7 mouse cellular contexts compared by ENCODE assay signal in genomic region chr12:108792152-108792545, GRCm38 (mm10). TPM values are rescaled to one million over a fixed set of nuclear protein-coding genes. Genes with fewer than 3 reads are reported as not detected.
DNase-seq lines count a peak whose midpoint lies in the region; ATAC-seq lines count a peak whose summit lies in the region.

No protein-coding gene starts in this region.

- no peaks in the 10 kb centered on the region for H3K27me3 ChIP-seq in intestine, embryonic 14.5 days (replicated peaks; ENCODE audit: control insufficient read depth, insufficient read depth, low read length)
- no peaks in the 10 kb centered on the region for H3K27me3 ChIP-seq in midbrain, embryonic 11.5 days (ENCODE audit: control insufficient read depth, insufficient read depth, low read length)

- no peaks in the 10 kb centered on the region for H3K36me3 ChIP-seq in intestine, embryonic 14.5 days (ENCODE audit: control insufficient read depth, insufficient read depth, low read length)
- no peaks in the 10 kb centered on the region for H3K36me3 ChIP-seq in midbrain, embryonic 11.5 days (ENCODE audit: control insufficient read depth, insufficient read depth, low read length)

- intact Hi-C loops in left cerebral cortex, postnatal 4 days (cut with DNase I), result no loop called here

- no peaks in the 10 kb centered on the region for H3K9me3 ChIP-seq in intestine, embryonic 14.5 days (ENCODE audit: control insufficient read depth, low read length)
- no peaks in the 10 kb centered on the region for H3K9me3 ChIP-seq in midbrain, embryonic 11.5 days (ENCODE audit: control insufficient read depth, low read length)

- H3K9ac ChIP-seq in intestine, embryonic 14.5 days (ENCODE audit: low read length), result peak overlapping the region; percentile 87
- H3K9ac ChIP-seq in midbrain, embryonic 11.5 days (ENCODE audit: low read length), result peak overlapping the region; percentile 88

- under 1% methylated on average over 52 of the region's 52 CpGs for WGBS in intestine, embryonic 14.5 days
- WGBS in midbrain, embryonic 11.5 days, result under 1% methylated on average over 52 of the region's 52 CpGs

- peaks cover 17% of the 10 kb centered on the region for H3K4me1 ChIP-seq in intestine, embryonic 14.5 days (replicated peaks; ENCODE audit: control insufficient read depth, insufficient read depth, low read length)
- peaks cover 10% of the 10 kb centered on the region for H3K4me1 ChIP-seq in midbrain, embryonic 11.5 days (ENCODE audit: control insufficient read depth, insufficient read depth, low read length)

- peak; percentile 40 for ATAC-seq in common myeloid progenitor, adult 5-6 weeks (replicated peaks; ENCODE audit: low read depth, poor library complexity, severe bottlenecking)
- ATAC-seq in intestine, embryonic 14.5 days (replicated peaks; ENCODE audit: low FRiP score, low TSS enrichment, low read depth), result peak; percentile 42
- ATAC-seq in midbrain, embryonic 11.5 days (ENCODE audit: low FRiP score), result peak; percentile 47

- H3K4me3 ChIP-seq in intestine, embryonic 14.5 days (ENCODE audit: low read depth, low read length), result peak overlapping the region; percentile 99
- peak overlapping the region; percentile 98 for H3K4me3 ChIP-seq in midbrain, embryonic 11.5 days (ENCODE audit: low read depth, low read length)

- DNase-seq in adrenal gland, adult (ENCODE audit: inconsistent age in 2 of 2, low spot score in 1 of 2), result peak; percentile 84 to 91
- peak; percentile 59 to 74 for DNase-seq in gastrocnemius, adult 8-10 months (ENCODE audit: low spot score in 2 of 2)
- DNase-seq in intestine, embryonic 14.5 days (ENCODE audit: low spot score), result peak; percentile 90
- peak; percentile 85 for DNase-seq in left cerebral cortex, postnatal 4 days
- DNase-seq in midbrain, embryonic 11.5 days (ENCODE audit: low spot score, missing footprints), result peak; percentile 98
- DNase-seq in skeletal muscle tissue, adult 2 months (ENCODE audit: low read depth, low spot score), result peak; percentile 82

- peak overlapping the region; percentile 81 for H3K4me2 ChIP-seq in intestine, embryonic 14.5 days (ENCODE audit: low read length)
- H3K4me2 ChIP-seq in midbrain, embryonic 11.5 days, result peak overlapping the region; percentile 57

- H3K27ac ChIP-seq in intestine, embryonic 14.5 days (ENCODE audit: low read depth), result peak overlapping the region; percentile 98
- peak overlapping the region; percentile 93 for H3K27ac ChIP-seq in midbrain, embryonic 11.5 days (ENCODE audit: low read depth, low read length)

RNA-seq across cellular contexts. Expression of gene Yy1, which starts 0.6 kb away (rescaled TPM):
- total RNA-seq in common myeloid progenitor, adult 5-6 weeks (2017), result 65.9 and 74.4 TPM in 2 replicates
- 10 to 100 TPM; 26.6 to 33.0 (median 29.6) TPM for total RNA-seq in gastrocnemius, adult 8-10 months (2022)
- polyA plus RNA-seq in intestine, embryonic 14.5 days (2014; fragmentation: Nextera tagmentation; extraction: Ambion mirVana), result 18.4 and 20.5 TPM in 2 replicates
- total RNA-seq in left cerebral cortex, postnatal 4 days (2021), result 10 to 100 TPM; 53.1 to 55.5 TPM
- 19.0 and 19.5 TPM in 2 replicates for polyA plus RNA-seq in midbrain, embryonic 11.5 days (2014; fragmentation: Nextera tagmentation; extraction: Ambion mirVana)

RNA-seq across cellular contexts. Expression of gene Slc25a29, which starts 43.5 kb away (rescaled TPM):
- 0.78 TPM in 1 of 2 replicates, not detected in the other for total RNA-seq in common myeloid progenitor, adult 5-6 weeks (2017)
- total RNA-seq in gastrocnemius, adult 8-10 months (2022), result 10 to 100 TPM in 1 of 4 experiments, 1 to 10 TPM in 3; 8.5 to 10.5 (median 8.9) TPM
- 6.0 and 7.1 TPM in 2 replicates for polyA plus RNA-seq in intestine, embryonic 14.5 days (2014; fragmentation: Nextera tagmentation; extraction: Ambion mirVana)
- total RNA-seq in left cerebral cortex, postnatal 4 days (2021), result 10 to 100 TPM; 15.8 to 17.5 TPM
- polyA plus RNA-seq in midbrain, embryonic 11.5 days (2014; fragmentation: Nextera tagmentation; extraction: Ambion mirVana), result 11.2 and 13.0 TPM in 2 replicates

RNA-seq across cellular contexts. Expression of gene Slc25a47, which starts 43.7 kb away (rescaled TPM):
- 8.3 and 10.4 TPM in 2 replicates for total RNA-seq in common myeloid progenitor, adult 5-6 weeks (2017)
- 1 to 10 TPM; 4.0 to 7.5 (median 5.8) TPM for total RNA-seq in gastrocnemius, adult 8-10 months (2022)
- polyA plus RNA-seq in intestine, embryonic 14.5 days (2014; fragmentation: Nextera tagmentation; extraction: Ambion mirVana), result 11.0 and 12.4 TPM in 2 replicates
- 10 to 100 TPM; 12.4 to 13.3 TPM for total RNA-seq in left cerebral cortex, postnatal 4 days (2021)
- 9.8 TPM in 2 replicates for polyA plus RNA-seq in midbrain, embryonic 11.5 days (2014; fragmentation: Nextera tagmentation; extraction: Ambion mirVana)

Comparison
In these comparisons a context has a peak if more than half of its experiments do, and no peak if none do; other contexts are left out.
1. Peak in every context shown above with its lines: DNase-seq, ATAC-seq, H3K4me3 ChIP-seq and H3K27ac ChIP-seq.